Mouse (Mus musculus) urinary bladder, postnatal 25 days (tissue): ENCODE data around the gene Ctnna3.

Experiments
- DNase-seq: peaks from one replicate; pipeline ENCODE4 v3.0.0; 2022; ENCODE audit warnings: low spot score

Gene Ctnna3

DNA sequence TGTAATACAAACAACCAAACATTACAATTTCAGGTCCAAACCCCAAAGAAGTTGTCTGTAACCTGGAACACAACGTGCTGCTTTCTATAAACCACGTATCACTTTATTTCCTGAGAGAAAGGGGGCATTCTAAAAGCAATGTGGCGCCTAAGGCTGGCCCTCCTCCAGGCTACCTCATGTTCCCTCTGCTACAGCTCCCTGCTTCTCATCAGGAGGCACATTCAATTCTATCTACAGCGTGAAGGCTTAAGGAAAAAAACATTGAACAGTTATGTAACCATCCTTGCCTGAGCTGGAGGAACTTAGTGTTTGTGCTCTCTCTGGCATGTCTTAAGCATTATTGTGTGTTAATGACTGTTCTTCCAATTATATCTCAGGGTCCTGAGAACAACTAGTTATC is 517.4 kb downstream of the Ctnna3 start:
- DNase-seq: no peak

DNA sequence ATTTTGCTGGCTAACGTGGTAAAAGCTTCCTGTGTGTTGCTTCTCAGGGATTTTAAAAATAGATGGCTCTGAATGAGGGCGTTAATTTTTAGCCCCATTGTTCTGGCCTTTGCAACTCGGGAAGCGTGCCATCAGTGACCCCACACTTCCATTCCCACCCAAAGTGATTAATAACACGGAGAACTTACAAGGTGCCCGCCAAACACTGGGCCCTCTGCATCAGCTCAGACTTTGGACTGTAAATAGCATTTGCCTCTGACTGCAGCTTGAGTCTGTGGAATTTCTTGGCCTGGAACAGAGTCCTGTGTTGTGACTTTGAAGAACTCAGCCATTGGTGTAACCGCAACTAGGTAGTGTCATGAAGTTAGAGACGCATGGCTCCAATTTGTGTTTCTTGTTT is 521.0 kb downstream of the Ctnna3 start:
- DNase-seq: no peak

DNA sequence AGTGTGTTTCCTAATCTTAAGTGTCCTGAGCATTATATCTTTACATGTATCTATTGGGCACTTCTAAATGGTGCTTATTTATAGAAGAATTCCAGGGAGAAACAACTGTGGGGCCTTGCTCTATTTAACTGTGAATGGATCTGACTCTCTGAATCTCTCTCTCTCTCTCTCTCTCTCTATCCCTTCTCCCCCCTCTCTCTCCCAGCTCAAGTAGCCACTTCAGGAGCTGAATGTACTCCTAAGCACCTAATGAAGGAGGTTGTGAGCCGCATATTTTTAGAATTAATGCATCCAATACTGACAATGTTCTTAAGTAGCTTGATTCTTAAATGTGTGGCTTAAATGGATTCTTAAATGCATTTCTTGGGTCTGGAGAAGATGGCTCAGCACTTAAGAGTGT is 521.6 kb downstream of the Ctnna3 start:
- no peak for DNase-seq

DNA sequence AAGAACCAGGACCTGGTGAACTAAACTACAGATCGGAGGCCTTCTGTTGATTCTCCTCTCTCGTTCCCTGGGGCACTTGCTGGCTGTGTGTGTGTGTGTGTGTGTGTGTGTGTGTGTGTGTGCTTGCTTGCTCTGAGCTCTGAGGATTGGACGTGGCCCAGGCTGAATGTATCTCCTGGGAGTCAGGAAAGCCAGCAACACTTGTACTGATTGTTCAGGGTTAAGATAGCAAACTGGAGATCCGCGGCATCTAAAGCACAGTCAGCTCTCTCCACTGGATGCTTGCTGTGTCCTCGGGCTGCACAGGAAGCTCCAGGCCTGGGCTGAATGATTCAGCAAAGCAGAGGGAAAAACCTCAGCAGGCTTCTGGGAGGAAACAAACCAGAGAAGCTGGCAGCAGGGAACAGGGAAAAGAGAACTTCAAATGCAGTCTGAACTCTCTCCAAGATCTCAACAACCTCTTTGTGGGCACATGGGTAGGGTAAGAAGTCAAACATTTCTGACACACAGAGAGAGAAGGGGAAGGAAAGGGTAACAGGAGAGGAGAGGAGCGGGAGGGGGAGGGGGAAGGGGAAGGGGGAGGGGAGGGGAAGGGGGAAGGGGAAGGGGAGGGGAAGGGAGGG is 524.5 kb downstream of the Ctnna3 start:
- DNase-seq: no peak

DNA sequence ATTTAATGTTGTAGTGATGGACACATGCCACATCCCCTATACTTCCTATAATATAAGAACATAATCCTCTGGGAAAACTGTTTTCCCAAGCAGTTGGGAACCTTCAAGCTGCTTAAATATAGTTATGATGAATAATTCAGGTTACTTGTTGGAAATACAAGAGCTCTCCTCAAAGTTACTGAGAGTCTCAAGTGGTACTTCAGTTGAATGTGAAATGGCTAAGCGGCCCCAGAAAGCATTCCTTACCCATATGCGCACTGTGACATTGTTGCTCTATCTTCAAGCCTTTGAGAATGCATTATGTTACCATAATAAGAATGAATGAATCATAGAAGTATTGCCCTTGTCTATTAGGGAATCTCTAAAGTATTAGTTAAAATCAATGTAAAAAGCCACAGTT is 542.4 kb downstream of the Ctnna3 start:
- no peak for DNase-seq

DNA sequence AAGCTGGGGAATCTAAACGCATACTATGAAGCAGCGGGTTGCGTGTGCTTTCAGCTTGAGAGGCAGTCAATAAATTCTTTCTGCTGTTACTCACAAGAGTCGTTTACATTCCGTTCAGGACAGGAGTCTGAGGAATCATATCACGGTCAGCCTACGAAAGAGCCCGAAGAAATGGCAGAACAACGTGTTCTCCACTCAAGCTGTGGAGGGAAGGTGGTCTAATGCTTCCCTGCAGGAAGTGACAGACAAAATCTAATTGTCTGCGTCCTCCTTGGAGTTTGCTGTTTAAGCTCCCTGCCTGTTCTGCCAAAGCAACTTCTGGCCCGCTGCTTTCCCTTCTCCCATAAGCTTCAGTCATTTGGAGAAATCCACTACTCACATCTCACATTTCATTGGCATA is 548.2 kb downstream of the Ctnna3 start:
- no peak for DNase-seq

DNA sequence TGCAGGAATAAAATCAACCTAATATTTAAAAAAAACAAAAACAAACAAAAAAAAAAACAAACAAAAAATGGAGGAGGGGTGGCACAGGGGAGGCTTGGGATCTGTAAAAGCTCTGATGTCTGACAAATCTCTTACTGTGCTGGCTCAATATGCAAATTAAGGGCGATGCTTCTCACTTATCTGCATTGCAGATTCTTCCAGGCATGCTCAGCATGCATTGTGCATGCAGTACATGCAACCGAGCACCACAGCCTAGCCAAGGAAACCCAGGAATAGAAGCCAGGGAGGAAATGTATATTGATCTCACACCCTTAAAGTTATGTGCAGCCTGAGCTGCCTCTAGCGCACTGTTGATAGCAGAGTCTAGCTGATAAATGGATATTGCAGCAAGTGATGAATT is 548.6 kb downstream of the Ctnna3 start:
- no peak for DNase-seq

DNA sequence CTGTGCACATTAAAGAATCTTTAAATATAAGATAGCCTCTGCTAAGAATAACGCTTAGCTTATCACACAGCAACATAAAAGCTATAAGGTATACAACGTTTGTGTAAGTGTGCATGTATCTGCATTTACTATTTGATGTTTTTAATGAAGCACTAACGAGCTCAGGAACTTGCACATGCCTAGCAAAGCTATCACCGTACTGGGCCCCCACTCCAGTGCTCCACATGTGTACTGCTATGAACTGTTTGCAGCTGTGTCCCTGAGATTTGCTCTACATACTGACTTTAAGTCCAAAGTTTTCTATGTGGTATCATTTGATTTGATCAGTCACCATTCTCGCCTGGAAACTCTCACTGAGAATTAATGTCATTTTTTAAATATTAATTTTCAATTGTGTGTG is 549.1 kb downstream of the Ctnna3 start:
- DNase-seq: no peak

DNA sequence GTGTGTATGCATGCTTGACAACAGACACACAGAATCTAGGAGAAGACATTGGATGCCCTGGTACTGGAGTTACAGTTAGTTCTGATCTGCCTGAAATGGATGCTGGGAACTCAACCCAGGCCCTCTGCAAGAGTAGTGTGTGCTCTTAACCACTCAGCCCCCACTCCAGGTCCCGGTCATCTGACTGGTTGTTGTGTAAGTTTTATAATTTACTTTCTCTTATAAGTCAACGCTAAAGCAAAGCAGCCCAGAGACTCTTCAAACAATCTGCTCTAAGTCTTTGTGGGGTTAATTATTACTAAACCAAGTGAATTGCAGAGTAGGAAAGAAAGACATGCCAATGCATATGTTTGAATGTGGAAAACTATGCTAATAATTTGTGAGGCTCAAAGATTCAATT is 549.5 kb downstream of the Ctnna3 start:
- DNase-seq: no peak

DNA sequence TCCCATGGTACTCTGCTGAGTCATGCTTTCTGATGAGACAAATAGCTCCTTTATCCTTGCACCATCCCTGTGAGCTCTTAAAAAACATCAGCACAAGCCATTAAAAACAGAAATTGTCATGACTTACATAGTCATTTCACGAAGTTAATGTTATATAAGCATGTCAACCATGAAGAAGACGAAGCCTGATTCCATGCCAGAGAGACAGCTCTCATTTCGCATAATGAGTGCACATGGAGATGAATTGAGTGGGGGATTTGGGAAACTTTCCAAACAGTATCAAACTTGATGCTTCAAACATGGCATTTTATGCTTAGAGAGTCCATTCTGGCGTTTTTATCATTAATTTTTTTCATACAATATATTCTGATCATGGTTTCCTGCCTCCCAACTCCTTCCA is 555.7 kb downstream of the Ctnna3 start:
- DNase-seq: no peak

DNA sequence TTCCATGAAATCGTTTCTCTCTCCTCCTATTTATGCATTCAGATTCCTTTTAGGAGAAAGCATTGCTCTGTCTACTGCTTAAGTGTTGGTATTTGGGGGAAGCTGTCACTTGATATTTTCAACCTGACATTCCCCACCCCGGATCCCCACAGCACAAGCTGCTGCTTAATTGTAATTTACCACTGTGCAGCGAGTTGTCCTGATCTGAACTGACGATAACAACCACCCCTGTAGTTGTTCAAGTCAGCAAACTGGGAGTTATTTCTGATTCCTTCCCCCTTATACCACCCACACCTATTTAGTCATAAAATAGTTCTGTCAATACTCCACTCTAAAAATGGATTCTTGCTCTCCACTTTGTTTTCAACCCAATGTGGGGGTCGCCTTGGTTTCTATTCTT is 564.4 kb downstream of the Ctnna3 start:
- no peak for DNase-seq

DNA sequence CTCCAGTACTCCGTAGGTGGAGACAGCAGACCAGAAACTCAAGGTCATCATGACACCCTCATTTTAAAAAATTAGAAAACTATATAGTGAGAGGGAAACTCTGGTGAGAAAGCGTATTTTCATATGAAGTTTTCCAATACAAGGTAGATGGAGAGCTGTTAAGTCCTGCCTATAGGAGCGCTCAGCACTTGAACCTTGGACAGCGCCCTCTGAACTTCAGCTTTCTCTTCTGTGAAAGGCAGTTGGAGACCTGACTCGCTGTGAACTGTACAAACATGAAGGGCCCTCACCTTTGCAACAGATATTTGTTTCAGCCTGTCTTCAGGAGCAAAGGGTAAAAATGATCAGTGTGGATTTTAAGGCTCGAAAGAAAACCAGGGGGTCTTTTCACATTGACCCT is 571.6 kb downstream of the Ctnna3 start:
- DNase-seq: no peak

DNA sequence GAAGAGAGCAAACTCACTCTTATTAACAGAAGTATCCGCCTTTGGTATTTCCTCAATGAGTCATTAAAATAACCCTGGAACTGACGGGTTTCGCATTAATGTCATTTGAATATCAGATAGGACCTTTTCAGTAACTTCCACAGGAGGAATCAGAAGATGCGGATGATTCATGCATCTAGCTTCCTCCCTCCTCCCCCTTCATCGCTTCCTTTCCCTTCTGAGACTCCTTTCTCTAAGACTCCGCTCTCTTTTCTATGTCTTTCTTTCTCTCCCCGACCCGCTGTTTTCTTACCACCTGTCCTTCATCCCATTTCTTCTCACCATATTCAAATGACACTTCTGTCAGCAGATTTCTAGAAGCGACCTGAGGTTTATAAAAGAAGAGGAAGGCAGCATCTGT is 572.1 kb downstream of the Ctnna3 start:
- no peak for DNase-seq

DNA sequence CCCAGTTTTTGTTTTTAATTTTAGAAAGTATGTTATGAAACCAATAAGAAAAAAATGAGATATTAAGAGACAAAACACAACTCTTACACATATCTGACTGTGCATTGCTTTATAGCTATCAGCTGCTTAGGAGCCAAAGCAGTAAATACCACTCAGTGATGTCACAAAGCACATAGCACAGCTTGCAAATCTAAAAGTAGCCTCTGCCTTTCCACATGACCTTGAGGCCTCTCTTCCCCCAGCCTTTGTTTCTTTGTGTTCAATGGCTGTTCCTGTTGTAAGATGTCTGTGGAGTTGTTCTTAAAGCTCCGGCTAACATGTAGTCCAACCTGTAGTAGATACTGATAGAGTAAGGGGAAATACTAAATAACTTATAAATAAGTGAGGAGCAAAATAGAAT is 590.4 kb downstream of the Ctnna3 start:
- DNase-seq: no peak

DNA sequence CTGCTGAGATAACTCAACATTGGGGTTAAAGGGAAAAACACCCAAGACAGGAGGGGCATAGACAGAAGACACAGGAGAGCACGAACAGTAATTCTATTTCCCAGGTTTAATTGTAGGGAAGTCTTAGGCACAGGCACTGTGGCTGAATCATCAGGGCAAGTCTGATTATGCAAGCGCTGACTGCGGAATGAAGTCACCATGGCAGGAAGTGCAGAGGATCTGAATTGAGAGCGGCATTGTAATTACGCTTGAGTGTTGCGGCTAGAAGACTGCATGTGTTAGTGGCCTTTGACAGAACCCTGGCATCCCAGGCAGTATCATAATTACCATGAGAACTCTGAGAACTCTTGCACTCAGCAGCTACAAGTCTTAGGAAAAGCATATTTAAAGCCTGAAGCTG is 593.4 kb downstream of the Ctnna3 start:
- no peak for DNase-seq

DNA sequence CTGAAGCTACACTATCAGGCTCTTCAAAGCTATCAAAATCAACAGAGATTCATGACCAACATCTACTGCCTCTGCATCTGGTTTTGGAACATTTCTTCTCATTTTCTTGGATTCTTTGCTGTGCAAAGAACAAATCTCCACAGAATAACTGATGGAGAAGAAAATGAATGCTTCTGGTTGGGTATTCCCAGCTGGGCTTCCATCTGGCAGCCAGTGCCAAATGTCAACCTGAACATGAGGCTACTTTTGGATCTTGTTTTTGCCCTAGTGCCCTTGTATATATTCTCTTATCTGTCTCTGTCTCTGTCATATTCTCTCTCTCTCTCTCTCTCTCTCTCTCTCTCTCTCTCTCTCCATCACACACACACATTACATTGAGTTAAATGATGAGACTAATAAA is 601.0 kb downstream of the Ctnna3 start:
- DNase-seq: no peak

DNA sequence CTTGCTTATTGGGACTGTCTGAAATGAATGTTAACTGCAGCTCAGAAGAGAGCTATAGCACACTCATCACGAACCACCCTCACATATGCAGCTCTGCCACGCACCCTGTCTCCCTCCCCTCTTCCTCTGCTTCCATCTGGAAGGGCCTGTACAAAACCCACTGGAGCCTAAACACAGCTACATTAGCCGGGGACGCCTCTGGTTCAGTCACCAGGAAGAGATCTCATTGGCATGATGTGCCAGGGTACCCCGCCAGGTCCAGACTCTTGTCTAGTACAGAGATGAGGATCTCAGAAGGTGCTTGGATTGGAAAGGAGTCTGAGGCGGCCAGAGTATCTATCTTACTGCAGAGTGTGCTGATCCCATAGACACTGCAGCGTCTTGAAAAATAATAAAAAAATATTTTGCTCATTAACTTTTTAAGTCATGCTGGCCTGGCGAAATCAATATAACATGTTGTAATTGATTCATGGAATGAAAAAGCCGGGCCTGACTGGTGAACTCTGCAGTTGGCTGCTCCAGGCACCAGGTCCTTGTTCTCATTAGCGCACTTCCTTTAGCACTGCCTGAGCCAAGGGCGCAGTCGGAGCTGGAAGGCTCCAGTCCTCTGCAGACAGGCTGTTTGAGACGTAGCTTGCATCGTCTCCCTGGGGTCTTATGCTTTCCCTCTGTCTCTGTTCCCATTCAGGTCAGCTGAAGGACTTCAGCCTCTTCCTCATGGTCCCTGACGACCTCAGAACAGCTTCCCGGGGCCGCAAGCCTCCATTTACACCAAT is 610.0 kb downstream of the Ctnna3 start:
- no peak for DNase-seq

DNA sequence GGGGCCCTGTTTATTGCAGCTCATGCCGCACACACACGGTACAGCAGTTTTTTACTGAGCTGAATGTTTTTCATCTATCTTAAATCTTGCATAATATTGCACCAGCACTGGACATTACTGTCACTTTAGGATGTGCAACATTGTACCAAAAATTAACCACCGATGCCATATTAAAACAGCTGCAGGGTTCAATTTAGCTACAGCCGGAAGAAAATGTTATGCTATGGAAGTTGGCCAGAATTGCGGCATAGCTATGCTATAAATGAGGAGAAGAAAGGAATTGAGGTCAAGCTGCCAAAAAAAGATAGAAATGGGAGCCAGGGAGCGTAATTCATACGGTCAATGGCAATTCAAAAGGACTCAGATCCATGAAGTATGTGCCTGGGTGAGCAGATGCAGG is 611.3 kb downstream of the Ctnna3 start:
- no peak for DNase-seq

DNA sequence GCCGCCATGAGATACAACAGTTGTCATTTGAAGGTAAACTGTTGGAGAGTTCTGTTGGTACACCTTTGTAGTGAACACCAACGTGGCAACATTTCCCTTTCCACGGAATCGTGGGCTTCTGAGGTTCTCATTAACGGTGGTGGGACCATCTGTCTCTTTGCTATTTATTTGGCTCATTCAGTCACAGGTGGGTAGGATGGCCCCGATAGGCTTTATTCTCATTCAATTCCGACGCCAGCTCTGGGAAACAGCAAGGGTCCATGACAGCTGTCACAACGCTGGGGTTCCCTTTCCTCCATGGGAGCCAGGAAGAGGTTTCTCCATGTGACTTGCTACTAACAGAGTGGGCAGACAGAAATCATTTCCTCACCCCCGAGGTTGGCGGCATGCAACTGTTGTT is 612.0 kb downstream of the Ctnna3 start:
- no peak for DNase-seq

DNA sequence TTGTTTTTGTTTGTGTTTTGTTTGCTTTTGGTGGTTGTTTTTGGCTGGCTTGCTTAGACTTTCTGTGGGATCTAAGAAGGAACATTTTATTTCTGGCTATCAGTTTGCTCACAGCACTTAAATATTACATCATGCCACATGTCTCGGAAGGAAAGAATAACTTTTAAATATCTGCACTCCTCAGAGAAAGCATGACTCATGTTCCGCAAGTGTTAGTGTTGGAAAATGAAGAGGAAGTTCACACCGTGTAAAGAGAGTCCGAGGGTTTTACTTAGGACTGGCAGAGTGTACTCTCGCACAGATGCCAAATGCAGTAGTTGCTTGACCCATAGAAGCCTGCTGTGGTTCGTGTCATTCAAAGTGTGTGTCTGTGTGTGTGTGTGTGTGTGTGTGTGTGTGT is 619.3 kb downstream of the Ctnna3 start:
- no peak for DNase-seq

DNA sequence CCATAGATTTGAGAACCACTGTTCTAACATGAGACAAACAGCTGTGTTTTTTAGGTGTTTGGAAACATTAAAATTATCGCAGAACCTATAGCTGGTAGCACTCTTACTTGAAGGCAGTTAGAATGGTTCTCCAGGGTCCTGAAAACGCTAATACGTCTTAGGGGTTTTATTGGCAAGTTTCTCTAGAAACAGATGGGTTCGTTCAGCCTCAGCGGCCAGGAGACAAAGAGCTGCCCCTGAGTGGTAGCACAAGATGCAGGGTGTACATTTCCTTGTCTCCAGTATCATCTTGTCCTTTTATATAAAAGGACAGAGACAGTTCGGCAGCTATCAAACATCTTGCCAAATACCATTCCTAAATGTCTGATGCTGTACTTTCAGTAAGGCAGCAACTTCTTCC is 620.0 kb downstream of the Ctnna3 start:
- DNase-seq: no peak

DNA sequence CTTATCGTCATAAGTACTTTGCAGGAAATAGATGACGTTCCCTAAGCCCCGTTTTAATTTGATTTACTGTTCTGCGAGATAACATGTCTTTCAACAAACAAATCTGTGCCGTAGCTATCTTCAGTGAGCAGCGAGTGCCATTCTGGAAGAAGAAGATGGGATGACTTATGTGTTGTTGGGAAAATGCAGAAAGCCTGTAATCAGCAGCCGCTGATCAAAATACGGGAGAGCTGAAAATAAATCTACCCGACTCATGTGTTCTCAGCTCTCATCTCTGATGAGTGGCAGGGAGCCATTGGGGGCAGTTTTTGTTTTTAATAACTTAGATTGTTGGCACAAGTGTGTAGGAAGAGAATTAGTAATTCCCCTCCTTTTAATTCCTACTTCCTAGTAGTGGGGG is 633.8 kb downstream of the Ctnna3 start:
- no peak for DNase-seq

DNA sequence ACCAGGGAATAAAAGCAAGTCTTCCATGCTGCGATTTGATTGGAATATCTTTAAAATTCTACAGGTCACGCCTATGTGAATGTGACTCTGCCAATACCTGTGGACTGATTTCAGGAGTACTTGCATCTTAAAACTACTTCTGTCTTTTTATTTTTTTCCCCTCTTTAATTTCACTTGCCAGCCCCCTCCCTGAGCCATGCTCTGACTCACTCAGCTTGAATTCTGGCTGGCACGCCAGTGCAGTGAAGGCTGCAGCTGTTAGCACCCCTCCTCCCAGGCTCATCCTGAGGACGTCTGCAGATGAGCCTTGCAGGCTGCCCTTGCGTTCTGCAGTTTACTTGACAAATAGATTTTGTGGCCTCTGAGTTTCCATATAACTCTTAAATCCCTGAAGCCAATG is 646.0 kb downstream of the Ctnna3 start:
- DNase-seq: no peak

DNA sequence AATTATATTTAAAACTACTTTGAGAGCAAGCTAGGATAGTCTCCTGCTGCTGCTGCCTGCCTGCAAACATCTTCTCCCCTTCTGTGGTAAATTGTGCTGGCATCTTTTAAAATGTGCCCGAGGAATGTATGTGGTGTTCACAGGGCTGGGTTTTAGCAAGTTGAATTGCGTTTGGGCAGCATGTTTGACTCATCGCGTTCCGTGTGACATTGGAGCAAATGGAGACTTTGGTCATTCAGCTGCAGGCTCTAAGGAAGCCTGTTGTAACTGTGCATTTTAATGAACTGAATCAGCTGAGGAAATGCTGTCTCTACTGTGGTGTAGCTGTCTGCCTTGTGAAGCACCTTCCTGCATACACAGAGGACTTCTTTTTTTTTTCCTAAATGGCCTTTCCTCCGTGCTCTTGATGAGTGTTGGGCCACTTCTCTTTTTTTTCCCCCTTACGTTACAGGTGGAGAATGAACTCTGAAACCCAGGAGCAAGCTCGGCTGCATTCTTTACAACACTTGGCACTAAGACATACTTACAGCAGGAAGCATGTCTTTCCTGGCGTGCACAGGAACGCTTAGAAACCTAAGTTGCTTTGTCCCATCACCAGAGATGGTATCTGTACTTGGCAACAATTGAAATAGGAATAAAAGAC is 646.6 kb downstream of the Ctnna3 start:
- DNase-seq: no peak
